Mouse (Mus musculus): ENCODE data around the gene Mogat1. TPM values are rescaled to one million over a fixed set of nuclear protein-coding genes. Genes with fewer than 3 reads are reported as not detected.
A peak's percentile ranks its signal among the peaks of the same experiment; 100 is the strongest.
"Not testable (repeated sequence)": the region's sequence is repeated elsewhere in the genome, so short reads cannot be mapped to it uniquely, and the experiment has no call there.

Mogat1 gene
- polyA plus RNA-seq (2012; ENCODE audit: insufficient read depth, low replicate concordance): not detected in 2 replicates

- H3K36me3 ChIP-seq (replicated peaks; ENCODE audit: low read length): no peaks in the 10 kb centered on the region
- TF ChIP-seq FLI1 (IDR thresholded peaks at IDR 0.05; ENCODE audit: low read length): no peak
- no peak for TF ChIP-seq GATA1 (IDR thresholded peaks at IDR 0.05; ENCODE audit: borderline replicate concordance, low read length)
- H3K4me1 ChIP-seq: peaks cover 6% of the 10 kb centered on the region; the same call in 1 of the 2 replicates
- H3K27me3 ChIP-seq (replicated peaks): peaks cover 23% of the 10 kb centered on the region
- H3K9me3 ChIP-seq: peaks cover 9% of the 10 kb centered on the region
- H3K4me3 ChIP-seq (replicated peaks): peak within 1 kb of the TSS; percentile 59
Measured at GRCm38 (mm10) chr1:78510862-78511261, at the start of gene Mogat1. Gene Mogat1 (plus strand): TSS chr1:78510991.

- Histone ChIP-seq H3K36me3 (replicated peaks; ENCODE audit: low read length) (peaks cover 91% of the 10 kb centered on the region), H3K4me1 (no peaks in the 10 kb centered on the region), H3K27me3 (replicated peaks) (no peaks in the 10 kb centered on the region), H3K9me3 (no peaks in the 10 kb centered on the region), H3K4me3 (replicated peaks) (no peak overlapping the region)
- TF ChIP-seq FLI1 (IDR thresholded peaks at IDR 0.05; ENCODE audit: low read length): no peak
- no peak for TF ChIP-seq GATA1 (IDR thresholded peaks at IDR 0.05; ENCODE audit: borderline replicate concordance, low read length)
Measured at GRCm38 (mm10) chr1:78472441-78472840, 38.4 kb upstream of the Mogat1 start.

GRCm38 (mm10) chr1:78483430-78483829 lies 27.4 kb upstream of the Mogat1 start:
- Histone ChIP-seq H3K36me3 (replicated peaks; ENCODE audit: low read length) (peaks cover 53% of the 10 kb centered on the region), H3K9me3 (no peaks in the 10 kb centered on the region), H3K4me1 (peaks cover 78% of the 10 kb centered on the region), H3K27me3 (replicated peaks) (no peaks in the 10 kb centered on the region), H3K4me3 (replicated peaks) (no peak overlapping the region)
- TF ChIP-seq GATA1 (IDR thresholded peaks at IDR 0.05; ENCODE audit: borderline replicate concordance, low read length): no peak
- TF ChIP-seq FLI1 (IDR thresholded peaks at IDR 0.05; ENCODE audit: low read length): no peak

- H3K4me3 ChIP-seq (replicated peaks): peak overlapping the region; percentile 50
- H3K4me1 ChIP-seq: peaks cover 75% of the 10 kb centered on the region
- H3K36me3 ChIP-seq (replicated peaks; ENCODE audit: low read length): peaks cover 44% of the 10 kb centered on the region
- TF ChIP-seq GATA1 (IDR thresholded peaks at IDR 0.05; ENCODE audit: borderline replicate concordance, low read length): no peak
- TF ChIP-seq FLI1 (IDR thresholded peaks at IDR 0.05; ENCODE audit: low read length): no peak
- no peaks in the 10 kb centered on the region for H3K9me3 ChIP-seq
- H3K27me3 ChIP-seq (replicated peaks): no peaks in the 10 kb centered on the region
Measured at GRCm38 (mm10) chr1:78484361-78484760, 26.4 kb upstream of the Mogat1 start.

GRCm38 (mm10) chr1:78488427-78488751 lies 22.4 kb upstream of the Mogat1 start:
- no peak for TF ChIP-seq FLI1 (IDR thresholded peaks at IDR 0.05; ENCODE audit: low read length)
- TF ChIP-seq GATA1 (IDR thresholded peaks at IDR 0.05; ENCODE audit: borderline replicate concordance, low read length): no peak
- peaks cover 52% of the 10 kb centered on the region for H3K4me1 ChIP-seq
- H3K9me3 ChIP-seq: no peaks in the 10 kb centered on the region
- H3K36me3 ChIP-seq (replicated peaks; ENCODE audit: low read length): peaks cover 20% of the 10 kb centered on the region
- H3K4me3 ChIP-seq (replicated peaks): peak overlapping the region; percentile 98
- H3K27me3 ChIP-seq (replicated peaks): no peaks in the 10 kb centered on the region

GRCm38 (mm10) chr1:78488752-78489492 lies 21.9 kb upstream of the Mogat1 start, which contains the start of gene Farsb:
Gene Farsb (minus strand): TSS chr1:78488897.
- H3K4me3 ChIP-seq (replicated peaks): peak within 1 kb of the TSS; percentile 98
- H3K9me3 ChIP-seq: no peaks in the 10 kb centered on the region
- TF ChIP-seq GATA1 (IDR thresholded peaks at IDR 0.05; ENCODE audit: borderline replicate concordance, low read length) (no peak), FLI1 (IDR thresholded peaks at IDR 0.05; ENCODE audit: low read length) (no peak)
- H3K27me3 ChIP-seq (replicated peaks): no peaks in the 10 kb centered on the region
- peaks cover 18% of the 10 kb centered on the region for H3K36me3 ChIP-seq (replicated peaks; ENCODE audit: low read length)
- H3K4me1 ChIP-seq: peaks cover 47% of the 10 kb centered on the region

- H3K27me3 ChIP-seq (replicated peaks): no peaks in the 10 kb centered on the region
- TF ChIP-seq FLI1 (IDR thresholded peaks at IDR 0.05; ENCODE audit: low read length): no peak
- no peak for TF ChIP-seq GATA1 (IDR thresholded peaks at IDR 0.05; ENCODE audit: borderline replicate concordance, low read length)
- H3K36me3 ChIP-seq (replicated peaks; ENCODE audit: low read length): peaks cover 10% of the 10 kb centered on the region
- no peaks in the 10 kb centered on the region for H3K9me3 ChIP-seq
- H3K4me3 ChIP-seq (replicated peaks): no peak overlapping the region
- H3K4me1 ChIP-seq: peaks cover 38% of the 10 kb centered on the region
Measured at GRCm38 (mm10) chr1:78490143-78490542, 20.6 kb upstream of the Mogat1 start.

GRCm38 (mm10) chr1:78501036-78501435 lies 9.8 kb upstream of the Mogat1 start:
- peaks cover 40% of the 10 kb centered on the region for H3K9me3 ChIP-seq
- H3K4me3 ChIP-seq (replicated peaks): no peak overlapping the region
- no peaks in the 10 kb centered on the region for H3K27me3 ChIP-seq (replicated peaks)
- no peaks in the 10 kb centered on the region for H3K36me3 ChIP-seq (replicated peaks; ENCODE audit: low read length)
- no peaks in the 10 kb centered on the region for H3K4me1 ChIP-seq
- TF ChIP-seq GATA1 (IDR thresholded peaks at IDR 0.05; ENCODE audit: borderline replicate concordance, low read length): no peak
- TF ChIP-seq FLI1 (IDR thresholded peaks at IDR 0.05; ENCODE audit: low read length): no peak

GRCm38 (mm10) chr1:78501856-78502255 lies 8.9 kb upstream of the Mogat1 start:
- H3K9me3 ChIP-seq: peaks cover 40% of the 10 kb centered on the region
- H3K4me3 ChIP-seq (replicated peaks); H3K4me1 ChIP-seq; H3K27me3 ChIP-seq (replicated peaks); H3K36me3 ChIP-seq (replicated peaks; ENCODE audit: low read length): not testable (repeated sequence)

GRCm38 (mm10) chr1:78502527-78502926 lies 8.3 kb upstream of the Mogat1 start:
- Histone ChIP-seq H3K36me3 (replicated peaks; ENCODE audit: low read length) (no peaks in the 10 kb centered on the region), H3K9me3 (peaks cover 40% of the 10 kb centered on the region), H3K27me3 (replicated peaks) (no peaks in the 10 kb centered on the region), H3K4me3 (replicated peaks) (no peak overlapping the region), H3K4me1 (no peaks in the 10 kb centered on the region)
- no peak for TF ChIP-seq GATA1 (IDR thresholded peaks at IDR 0.05; ENCODE audit: borderline replicate concordance, low read length)
- no peak for TF ChIP-seq FLI1 (IDR thresholded peaks at IDR 0.05; ENCODE audit: low read length)

All from megakaryocyte, embryonic 14.5 days (primary cell).